Mouse (Mus musculus) left cerebral cortex, postnatal 25 days (tissue): Measurements from ENCODE around the gene Sort1. TPM values are rescaled to one million over a fixed set of nuclear protein-coding genes. Genes with fewer than 3 reads are reported as not detected.

Experiments used
- DNase-seq, 2 experiments: peaks; one replicate each; pipeline ENCODE4 v3.0.0; 2022; ENCODE audit warnings: low spot score in 2 of 2, mixed read lengths in 1 of 2
- intact Hi-C: fragments of 180-260 bp; cut with DNase I; formaldehyde crosslinking; loops from one replicate; pipeline ENCODE4 v1.15.1; 2025
- total RNA-seq, 2 experiments: library from RNA; stranded (reverse); gene quantifications; 2 replicates each; pipeline ENCODE4 v1.2.3; 2021

Sort1 gene
- total RNA-seq, 2 experiments from 2014 or later = 293 to 302 TPM

DNA sequence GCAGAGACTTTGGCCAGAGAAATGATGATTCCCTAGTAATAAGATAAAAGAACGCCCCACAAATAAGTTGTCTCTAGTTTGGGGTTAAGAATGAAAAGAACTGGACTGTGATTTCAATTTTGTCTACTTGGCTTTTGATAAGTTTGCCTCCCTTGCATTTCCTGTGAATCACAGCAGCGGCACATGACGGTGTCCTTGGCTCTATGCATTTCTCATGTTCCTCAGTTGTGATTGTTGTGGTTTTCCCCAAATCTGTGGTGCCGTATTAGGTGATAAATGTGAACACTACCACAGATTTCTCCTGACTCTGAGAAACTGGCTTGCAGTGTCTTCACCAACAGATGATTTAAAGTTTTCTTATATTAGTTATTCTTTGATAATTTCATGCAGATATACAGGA, 38.3 kb downstream of the Sort1 start:
- intact Hi-C loops = no loop called here
- no peak for DNase-seq

DNA sequence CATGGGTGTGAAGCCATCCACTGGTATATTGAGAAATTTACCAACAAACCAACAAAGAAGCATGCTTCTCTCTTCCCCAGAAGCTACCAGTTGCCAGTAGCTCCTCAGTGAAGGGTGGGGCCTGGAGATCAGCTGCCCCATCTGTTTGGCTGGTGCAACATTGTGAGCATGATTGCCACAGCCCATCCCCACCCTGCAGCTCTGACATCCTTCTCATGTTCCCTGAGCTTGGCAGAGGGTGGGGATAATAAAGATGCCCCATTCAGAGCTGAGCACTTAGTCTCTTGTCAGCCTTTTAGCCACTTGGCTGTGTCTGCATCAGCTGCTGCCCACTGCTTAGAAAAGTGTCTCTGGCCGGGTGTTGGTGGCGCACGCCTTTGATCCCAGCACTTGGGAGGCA, 39.1 kb downstream of the Sort1 start:
- no peak for DNase-seq
- intact Hi-C loops = no loop called here

DNA sequence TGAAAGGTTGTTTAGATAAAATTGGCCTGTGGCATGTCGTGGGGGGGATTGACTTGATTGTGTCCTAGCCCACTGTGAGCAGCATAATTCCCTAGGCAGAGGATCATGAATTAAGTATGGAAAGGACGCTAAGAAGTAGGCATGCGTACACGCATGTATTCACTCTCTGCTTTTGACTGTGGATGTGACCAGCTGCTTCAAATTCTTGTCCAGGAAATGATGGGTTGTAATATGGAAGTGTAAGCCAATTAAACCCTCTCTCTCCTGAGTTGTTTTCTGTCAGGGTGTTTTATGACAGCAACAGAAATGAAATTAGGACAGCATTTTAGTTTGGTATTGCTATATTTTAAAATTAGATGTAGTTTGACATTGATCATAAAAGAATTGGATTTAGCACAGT, 41.0 kb downstream of the Sort1 start:
- intact Hi-C loops = no loop called here

DNA sequence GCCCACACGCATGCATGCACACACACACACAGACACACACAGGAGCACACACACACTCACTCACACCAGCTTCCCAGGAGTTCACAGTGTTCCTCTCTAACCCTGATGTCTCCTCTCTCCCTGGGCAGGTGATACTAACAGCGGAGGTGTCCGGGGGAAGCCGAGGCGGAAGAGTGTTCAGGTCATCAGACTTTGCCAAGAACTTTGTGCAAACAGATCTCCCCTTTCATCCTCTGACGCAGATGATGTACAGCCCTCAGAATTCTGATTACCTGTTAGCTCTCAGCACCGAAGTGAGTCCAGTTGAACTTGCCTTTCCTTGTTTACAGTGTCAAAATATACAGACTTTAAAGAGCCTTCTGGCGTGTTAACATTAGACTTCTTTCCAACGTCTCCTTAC, 41.6 kb downstream of the Sort1 start:
- DNase-seq = no peak
- intact Hi-C loops = no loop called here

More for the DNA sequence above, 41.0 kb downstream of the Sort1 start:
- DNase-seq = no peak

DNA sequence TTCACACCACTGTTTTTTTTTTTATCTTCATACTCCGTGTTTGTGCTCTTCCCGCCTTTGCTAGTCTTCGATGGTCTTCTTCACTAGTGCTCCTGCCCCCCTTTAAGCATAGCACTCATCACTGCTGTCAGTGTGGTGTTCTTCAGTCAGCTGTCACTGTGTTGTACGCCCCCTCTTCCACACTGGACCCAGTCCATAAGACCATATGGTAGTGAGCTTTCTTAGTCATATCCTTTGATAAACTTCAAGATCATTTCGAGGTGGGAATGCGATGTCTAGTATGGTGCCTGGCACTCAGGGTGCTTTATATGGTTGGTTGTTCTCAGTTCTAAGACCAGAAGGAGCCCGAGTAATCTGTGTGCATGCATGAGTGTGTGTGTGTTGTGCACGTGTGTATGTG, 43.4 kb downstream of the Sort1 start:
- intact Hi-C loops = no loop called here
- peak; percentile 32 to 86 for DNase-seq

DNA sequence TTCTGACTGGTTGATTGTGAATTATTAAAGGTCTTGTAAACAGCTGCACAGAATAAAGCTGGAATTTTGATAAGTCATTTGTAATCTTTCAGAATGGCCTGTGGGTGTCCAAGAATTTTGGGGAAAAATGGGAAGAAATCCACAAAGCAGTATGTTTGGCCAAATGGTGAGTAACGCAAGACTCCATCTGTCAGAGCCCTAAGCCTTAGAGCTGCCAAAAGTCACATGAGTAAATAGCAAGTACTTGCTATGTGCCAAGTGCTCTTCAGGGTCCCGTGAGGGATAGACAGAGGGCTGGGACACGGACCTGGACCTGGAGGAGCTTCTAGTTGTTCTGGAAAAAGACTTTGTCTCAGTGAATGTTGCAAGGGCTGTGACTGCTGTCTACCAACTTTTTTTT, 44.0 kb downstream of the Sort1 start:
- intact Hi-C loops = no loop called here
- no peak for DNase-seq

DNA sequence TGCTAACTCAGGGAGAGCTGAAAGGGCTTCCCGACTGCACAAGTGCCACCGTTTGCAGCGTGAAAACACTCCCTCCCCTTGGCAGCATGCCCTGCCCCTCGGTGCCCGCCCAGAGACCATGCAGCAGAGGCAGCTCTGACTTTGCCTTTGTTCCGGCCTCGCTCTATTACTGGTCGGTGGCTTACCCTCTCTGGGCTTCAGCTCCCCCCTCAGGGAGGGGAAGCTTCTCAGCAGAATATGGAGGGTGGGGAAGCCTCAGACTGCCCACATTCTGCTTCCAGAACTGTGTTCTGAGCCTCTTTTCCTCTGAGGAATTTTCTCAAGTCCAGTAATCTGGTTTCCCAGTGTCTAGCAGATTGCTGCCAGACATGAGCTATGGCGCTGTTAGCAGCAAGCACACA, 44.6 kb downstream of the Sort1 start:
- intact Hi-C loops = no loop called here
- DNase-seq = peak; percentile 55 to 60

DNA sequence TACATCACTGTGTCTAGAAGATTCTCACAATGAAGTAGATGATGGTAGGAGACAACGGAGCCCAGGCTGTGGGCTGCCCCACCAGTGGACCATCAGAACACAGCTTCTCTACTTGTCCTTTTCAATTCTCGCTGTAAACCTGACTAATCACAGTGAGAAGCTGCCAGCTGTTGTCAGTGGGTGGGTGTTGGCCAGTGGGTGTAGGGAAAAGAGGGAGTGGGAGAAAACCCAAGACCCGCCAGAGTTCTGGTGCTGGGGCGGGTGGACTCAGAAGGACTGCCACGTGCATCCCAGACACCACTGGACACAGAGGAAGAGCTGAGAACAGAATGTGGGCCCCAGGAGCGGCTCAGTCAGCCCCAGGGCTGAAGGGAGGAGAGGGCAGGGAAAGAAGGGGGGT, 46.9 kb downstream of the Sort1 start:
- DNase-seq = peak in 1 of 2 experiments; percentile 69
- intact Hi-C loops = loop anchor here (2.0 kb wide), 1 partner anchor 46 kb away; the partner anchor contains the start of gene Sort1

DNA sequence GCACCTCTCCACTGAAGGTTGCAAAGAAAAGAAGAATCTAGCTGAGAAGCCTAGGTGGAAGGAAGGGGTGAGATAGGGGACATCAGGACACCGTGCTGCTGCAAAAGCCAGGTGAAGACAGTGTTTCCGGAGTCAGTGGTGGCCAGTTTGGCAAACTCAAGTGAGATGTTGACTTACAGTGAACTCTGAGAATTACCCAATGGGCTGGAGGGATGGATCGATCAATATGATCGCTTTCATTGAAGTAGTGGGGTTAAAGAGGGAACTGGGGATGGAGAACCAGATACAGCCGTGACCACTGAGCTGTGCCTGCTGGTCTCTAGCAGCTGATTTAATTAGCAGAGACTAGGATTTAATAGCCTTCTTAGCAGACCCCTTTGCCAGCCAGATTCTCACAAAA, 53.0 kb downstream of the Sort1 start:
- intact Hi-C loops = no loop called here
- DNase-seq = no peak

DNA sequence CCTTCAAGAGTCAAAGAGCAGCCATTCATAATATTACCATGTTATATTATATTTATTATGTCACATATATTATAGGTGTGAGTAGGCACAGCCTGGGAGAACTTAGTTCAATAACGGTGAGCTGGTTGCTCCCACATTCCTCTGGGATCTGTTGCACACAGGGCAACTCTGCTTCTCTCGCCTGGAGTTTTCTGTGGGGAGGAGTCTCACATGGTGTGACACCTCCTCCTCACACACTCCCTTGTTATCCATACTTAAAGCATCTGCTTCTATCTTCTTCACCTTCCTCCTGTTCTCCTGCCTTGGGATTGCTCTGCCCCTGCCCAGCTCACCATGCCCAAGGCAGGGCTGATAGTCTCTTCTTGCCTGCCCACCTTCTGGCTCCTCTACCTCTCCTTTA, 57.2 kb downstream of the Sort1 start:
- intact Hi-C loops = loop anchor here (5.0 kb wide), 1 partner anchor 54 kb away; no protein-coding TSS in a partner anchor
- DNase-seq = peak in 1 of 2 experiments; percentile 51

DNA sequence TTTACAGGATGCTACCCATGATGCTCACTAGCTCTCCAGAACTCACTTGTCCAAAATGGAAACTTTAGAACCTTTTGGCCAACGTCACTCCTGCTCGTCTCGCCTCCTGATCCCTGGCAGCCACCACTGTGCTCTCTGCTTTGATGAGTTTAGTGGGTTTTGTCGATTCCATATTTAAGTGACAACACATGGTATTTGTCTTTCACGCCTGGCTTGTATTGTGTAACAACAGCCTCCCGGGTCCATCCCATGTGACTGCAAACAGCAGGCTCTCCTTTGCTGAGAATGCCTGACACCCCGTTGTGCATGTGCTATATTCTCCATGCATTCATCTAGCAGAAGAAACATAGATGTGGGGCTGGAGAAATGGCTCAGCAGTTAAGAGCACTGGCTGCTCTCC, 58.3 kb downstream of the Sort1 start:
- DNase-seq = no peak
- intact Hi-C loops = loop anchor here (5.0 kb wide), 1 partner anchor 55 kb away; no protein-coding TSS in a partner anchor

DNA sequence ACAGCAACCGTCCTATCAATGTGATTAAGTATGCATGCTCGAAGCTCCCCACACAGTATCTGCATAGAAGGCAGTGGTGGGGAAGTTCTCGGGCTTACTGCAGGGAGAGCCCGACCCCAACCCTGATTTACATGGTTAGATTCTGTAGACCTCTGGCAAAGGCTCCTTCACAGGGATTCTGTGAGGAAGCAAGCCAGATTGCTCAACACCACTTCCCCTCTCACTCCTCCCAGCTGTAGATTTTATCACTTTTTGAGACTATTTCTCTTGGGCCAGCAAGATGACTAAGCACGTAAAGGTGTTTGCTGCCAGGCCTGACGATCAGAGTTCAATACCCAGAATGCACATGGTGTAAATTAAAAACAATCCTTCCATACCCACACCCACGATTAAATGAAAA, 62.0 kb downstream of the Sort1 start:
- intact Hi-C loops = no loop called here
- no peak for DNase-seq

DNA sequence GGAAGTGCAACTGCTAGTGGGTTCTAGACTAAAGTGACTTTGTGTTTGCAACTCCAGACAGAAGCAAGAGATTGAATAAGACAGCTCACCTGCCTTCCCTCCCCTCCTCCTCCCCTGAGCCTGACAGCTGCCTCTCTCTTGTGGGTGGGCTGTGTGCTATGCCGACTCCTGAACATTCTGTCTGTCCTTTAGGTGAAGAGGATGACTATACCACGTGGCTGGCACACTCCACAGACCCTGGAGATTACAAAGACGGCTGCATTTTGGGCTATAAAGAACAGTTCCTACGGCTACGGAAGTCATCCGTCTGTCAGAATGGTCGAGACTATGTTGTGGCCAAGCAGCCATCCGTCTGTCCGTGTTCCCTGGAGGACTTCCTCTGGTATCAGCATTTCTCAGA, 64.5 kb downstream of the Sort1 start:
- intact Hi-C loops = no loop called here
- DNase-seq = no peak

DNA sequence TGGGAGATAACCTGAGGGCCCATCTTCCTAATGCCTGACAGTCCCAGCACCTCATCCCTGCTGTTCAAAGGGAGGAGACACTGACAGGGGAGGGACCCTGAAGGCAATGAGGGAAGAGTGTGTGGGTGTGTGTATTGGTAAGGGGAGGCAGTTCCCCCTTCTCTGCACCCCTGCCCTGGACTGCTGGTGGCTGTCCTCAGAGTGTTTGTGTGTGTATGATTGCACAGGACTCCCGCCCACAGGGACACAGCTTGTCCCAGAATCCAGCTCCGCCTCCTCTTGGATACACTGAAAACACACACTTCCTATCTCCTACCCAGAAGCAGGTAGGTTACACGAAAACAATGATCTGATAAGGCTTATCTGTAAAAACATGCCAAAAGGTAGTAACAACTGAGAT, 71.4 kb downstream of the Sort1 start:
- peak in 1 of 2 experiments; percentile 31 for DNase-seq
- intact Hi-C loops = loop anchor here (5.0 kb wide), 1 partner anchor 58 kb away; no protein-coding TSS in a partner anchor

DNA sequence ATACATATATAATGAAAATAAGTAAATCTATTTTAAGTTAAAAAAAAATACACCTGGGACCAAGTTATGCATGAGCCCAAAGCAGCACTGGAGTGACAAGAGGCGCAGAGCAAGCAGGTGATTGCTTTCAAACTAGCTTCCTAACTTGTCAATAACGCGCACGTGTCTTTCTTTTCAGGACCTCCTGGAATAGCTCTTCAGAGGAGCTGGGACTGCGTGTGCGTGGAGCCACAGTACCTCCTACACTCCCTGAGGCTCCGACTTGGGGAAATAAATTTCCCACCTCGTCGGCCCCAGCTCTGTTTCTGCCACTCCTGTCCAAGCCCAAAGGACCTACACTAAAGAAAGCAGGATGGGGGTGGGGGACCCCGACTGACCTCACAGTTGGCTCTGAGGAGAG, 73.2 kb downstream of the Sort1 start:
- peak in 1 of 2 experiments; percentile 67 for DNase-seq

DNA sequence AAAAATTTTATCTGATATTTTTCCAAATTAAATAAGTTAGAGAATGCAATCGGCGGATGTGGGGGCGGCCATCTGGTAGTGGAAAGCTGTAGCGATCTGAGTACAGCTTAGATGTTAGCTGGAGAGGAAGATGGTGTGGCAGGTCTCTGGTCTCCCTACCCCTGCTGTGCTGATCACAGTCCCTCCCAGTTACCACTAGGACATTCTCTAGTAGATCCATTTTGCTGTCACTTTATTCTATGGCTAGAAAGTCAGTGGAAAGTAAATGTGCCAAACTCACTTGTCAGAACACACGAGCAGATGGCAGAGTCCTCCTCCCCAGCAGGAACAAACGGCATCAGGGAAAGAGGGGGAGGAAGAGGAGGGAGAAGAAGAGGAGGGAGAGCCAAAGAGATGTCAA, 74.6 kb downstream of the Sort1 start:
- peak; percentile 64 to 91 for DNase-seq
- intact Hi-C loops = loop anchor here (2.0 to 5.0 kb wide), 2 partner anchors 28 to 61 kb away; no protein-coding TSS in a partner anchor

More for the DNA sequence above, 73.2 kb downstream of the Sort1 start:
- intact Hi-C loops = loop anchor here (5.0 kb wide), 1 partner anchor 60 kb away; no protein-coding TSS in a partner anchor

DNA sequence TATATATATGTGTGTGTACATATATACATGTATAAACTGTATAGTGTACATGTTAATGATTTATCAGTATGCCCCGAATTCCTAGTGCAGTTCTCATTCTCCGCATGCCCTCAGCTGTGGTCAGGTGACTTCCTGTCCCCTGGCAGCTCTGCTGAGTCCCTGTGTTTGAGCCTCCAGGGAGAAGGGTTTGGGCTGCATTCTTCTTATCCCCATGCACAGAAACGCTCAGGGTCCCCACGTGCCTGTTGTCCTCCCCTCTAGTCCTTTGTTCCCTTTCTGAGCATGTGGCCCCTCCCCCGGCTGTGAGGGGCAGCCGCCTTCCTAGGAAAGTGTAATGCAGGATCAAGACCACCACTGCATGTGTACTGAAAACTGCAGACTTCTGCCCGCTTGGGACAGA, 77.0 kb downstream of the Sort1 start:
- intact Hi-C loops = no loop called here
- DNase-seq = no peak

DNA sequence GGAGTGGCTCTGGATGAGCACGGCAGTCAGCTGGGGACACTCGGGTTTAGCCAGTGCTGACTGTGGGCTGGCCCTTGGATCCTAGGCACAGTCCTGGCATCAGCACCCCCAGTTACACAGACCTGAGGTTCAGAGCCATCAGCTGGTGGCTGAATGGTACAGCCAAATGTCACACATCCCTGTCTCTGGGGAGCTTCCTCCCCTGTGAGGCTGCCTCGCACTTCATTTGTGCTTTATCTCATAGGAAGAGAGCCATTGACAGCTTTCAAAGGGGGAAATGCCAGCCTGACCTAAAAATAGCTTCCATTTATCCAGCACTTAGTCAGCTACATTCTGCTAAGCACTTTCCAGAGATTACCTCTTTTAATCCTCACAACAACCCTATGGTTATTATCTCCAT, 79.7 kb downstream of the Sort1 start:
- intact Hi-C loops = no loop called here
- DNase-seq = peak in 1 of 2 experiments; percentile 55

DNA sequence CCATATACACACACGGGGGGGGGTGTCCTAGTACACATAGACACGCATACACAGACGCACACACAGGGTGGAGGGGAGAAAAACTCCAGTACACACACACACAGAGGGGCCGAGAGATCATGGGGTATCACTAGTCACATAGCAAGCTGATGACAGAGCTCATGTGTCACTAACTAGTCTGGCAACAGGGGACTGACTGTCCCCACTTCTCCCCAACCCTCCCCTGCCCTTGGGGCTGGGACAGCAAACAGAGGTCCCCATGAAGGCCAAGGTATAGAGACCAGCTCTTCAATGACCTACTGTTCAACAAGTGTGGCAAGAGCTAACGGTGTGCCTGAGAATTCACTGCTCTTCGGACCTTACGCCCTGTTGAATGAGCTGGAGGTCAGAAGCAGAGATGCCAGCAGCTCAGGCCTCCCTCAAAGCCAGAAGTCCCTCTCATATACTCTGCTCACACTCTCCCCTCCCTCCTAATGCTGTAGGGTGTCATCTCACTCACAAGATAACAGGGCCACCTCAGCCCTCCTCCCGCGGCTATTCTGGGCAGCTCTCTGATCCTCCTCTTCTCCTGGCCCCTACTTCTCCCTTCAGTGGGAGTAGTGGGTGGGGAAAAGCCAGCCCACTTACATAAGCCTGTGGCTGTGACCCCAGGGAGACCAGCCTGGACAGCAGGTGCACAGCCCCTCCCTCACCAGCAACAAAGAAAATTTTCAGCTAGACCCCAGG, 80.6 kb downstream of the Sort1 start, which contains the start of gene Mybphl:
TSS of gene Mybphl (plus strand) at position 642 of the 726 bp plus-strand sequence.
- intact Hi-C loops = no loop called here
- no peak for DNase-seq

DNA sequence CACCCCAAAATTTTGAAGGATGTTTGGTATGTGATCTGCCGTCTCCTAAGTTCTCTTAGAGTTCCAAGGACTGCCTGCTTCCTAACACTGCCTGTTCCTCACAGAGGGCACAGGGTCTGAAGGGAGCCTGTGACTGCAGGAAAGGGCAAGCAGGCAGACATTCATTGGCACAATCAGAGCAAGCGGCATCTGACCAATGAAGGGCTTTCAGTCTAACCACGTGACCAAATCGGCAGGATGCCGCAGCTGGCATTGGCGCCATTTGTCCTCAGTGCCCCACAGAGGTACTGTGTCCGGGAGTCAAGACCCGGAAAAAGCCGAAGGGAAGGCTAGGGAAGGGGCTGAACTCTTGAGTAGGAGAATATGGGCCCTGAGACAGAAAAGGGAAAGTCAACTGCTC, 83.3 kb downstream of the Sort1 start:
- intact Hi-C loops = no loop called here
- DNase-seq = no peak

DNA sequence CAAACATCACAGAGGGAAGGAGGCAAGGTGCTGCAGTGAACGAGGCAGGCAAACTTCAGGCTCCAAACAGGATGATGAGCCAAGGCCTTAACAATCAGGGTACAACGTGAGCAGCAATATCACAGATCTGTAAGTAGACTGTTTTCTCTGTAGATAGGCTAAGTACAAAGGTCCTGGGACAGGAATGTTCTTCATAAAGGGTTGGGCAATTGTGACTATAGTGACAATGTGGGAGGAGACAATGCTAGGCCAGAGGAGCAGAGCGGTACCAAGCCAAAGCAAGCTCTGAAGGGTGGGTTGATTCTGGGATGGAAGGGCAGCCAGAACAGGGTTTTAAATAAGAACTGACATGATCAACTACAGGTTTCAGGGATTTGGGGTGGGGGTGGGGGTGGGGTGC, 83.9 kb downstream of the Sort1 start:
- no peak for DNase-seq
- intact Hi-C loops = no loop called here
